Mouse (Mus musculus): ENCODE measurements around the gene Nat14.
"Not testable (repeated sequence)": the region's sequence is repeated elsewhere in the genome, so short reads cannot be mapped to it uniquely, and the experiment has no call there.

Gene Nat14

DNA sequence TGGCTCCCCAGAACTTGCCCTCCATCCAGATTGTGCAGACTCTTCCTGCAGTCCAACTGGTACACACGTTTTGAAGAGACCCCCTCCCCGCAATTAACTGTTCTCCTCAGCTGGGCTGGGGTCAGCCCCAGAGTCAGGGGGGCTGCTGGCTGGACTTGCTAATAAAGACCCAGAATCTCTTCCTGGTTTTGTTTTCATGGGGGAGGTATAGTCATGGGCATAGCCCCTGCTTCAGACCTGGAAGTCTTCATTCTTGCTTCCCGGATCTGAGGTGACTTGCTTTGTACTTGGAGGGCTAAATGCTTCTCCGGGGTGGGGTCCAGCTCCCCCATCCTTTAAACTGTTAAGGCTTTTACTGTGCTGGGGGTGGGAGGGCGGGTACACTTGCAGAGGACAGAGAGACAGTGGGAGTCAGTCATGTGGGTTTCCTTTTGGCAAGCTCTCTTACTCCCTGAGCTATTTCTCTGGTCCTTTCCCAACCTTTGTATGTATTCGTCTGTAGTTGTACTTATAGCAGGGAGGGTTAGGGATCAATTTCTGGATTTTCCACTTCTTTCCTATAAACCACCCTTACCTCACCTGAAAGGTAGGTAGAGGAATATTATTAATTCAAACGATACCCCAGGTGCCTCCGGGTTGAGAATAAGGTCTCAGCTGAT lies at the start of gene Nat14:
Gene Nat14, plus strand, starts transcription at position 205 of the 659 bp plus-strand sequence.
- ATAC-seq (ENCODE audit: insufficient number of reproducible peaks, low FRiP score, low TSS enrichment), result no peak

GRCm38 (mm10) chr7:4876753-4877221 lies 45.0 kb upstream of the Nat14 start, which contains the start of gene Isoc2a:
TSS of gene Isoc2a (plus strand) at chr7:4877153.
- peak; percentile 100 for ATAC-seq (ENCODE audit: insufficient number of reproducible peaks, low FRiP score, low TSS enrichment)

DNA sequence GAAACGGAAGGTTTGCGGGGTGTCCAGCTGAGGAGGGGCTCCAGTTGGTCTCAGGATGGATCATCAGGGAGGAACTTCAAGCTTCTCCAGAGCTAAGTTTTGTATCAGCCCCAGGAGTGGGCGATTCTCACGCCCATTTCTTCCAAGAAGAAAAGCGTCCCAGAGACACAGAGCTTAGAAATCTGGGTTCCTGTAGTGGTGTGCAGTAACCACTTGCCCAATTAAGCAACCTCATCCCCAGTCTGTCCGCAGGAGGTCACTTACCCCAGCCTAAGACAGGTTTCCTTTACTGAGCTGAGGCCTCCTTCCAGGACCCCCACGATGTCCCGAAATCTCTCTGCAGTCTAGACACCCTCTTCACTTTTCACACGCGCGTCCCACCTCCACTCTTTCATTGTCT lies 44.6 kb upstream of the Nat14 start:
- ATAC-seq (ENCODE audit: insufficient number of reproducible peaks, low FRiP score, low TSS enrichment), result peak; percentile 47; the same call in 1 of the 2 replicates

DNA sequence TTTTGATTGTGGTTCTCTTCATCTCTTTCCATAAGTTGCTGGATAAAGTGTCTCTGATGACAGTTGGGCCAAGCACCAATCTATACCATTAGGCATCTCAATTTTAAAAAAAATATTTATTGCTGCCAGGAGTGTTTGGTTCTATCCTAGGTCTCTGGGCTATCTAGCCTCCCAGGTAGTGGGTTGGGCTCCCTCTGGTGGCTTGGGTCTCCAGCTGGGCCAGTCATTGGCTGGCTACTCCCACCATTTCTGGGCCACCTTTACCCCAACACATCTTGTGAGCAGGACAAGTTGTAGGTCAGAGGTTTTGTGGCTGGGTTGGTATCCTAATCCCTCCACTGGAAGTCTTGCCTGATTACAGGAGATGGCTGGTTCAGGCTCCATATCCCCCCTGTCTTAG lies 43.6 kb upstream of the Nat14 start:
- no peak for ATAC-seq (ENCODE audit: insufficient number of reproducible peaks, low FRiP score, low TSS enrichment)

DNA sequence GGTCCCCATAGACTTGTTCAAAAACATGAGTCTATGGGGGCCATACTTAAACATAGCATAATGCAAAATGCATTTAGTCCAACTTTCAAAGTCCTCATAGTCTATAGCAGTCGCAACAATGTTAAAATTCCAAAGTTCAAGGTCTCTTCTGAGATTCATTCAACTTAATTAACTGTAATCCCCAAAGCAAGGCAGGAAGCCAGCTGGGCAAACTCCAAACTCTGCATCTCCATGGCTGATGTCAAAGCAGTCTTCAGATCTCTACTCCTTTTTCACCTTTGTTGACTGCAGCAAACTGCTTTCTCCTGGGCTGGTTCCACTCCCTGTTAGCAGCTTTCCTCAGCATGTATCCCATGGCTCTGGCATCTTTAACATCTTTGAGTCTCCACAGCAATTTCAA lies 42.8 kb upstream of the Nat14 start:
- not testable (repeated sequence) for ATAC-seq (ENCODE audit: insufficient number of reproducible peaks, low FRiP score, low TSS enrichment)

DNA sequence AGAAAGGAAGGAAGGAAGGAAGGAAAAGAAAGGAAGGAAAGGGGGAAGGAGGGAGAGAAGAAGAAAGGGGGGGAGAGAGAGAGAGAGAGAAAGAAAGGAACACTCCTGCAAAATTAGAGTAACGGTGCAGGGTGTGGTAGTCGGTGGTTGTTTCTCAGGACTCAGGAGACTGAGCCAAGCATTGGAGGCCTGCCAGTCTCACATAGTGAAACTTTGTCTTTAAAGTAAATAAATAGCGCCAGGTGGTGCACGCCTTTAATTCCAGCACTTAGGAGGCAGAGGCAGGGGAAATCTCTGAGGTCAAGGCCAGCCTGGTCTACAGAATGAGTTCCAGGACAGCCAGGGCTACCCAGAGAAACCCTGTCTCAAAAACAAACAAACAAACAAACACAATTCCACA lies 35.1 kb upstream of the Nat14 start:
- ATAC-seq (ENCODE audit: insufficient number of reproducible peaks, low FRiP score, low TSS enrichment), result no peak

DNA sequence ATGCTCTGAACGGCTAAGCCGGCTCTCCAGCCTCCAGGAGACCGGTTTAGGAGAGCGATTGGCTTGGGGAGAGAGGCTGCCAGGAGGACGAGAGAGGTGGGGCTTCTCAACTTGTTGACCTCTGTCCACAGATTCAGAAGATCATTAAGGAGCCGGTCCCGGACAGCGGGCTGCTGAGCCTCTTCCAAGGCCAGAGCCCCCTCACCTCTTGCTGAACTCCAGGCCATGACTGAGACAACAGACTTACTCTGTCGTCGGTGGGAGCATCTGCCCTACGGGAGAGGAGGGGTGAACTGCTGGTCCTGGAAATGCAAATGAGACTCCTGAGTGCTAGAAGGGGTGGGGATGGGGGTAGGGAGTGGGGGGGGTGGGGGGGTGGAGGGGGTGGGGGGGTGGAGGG lies 26.6 kb upstream of the Nat14 start:
- no peak for ATAC-seq (ENCODE audit: insufficient number of reproducible peaks, low FRiP score, low TSS enrichment)

DNA sequence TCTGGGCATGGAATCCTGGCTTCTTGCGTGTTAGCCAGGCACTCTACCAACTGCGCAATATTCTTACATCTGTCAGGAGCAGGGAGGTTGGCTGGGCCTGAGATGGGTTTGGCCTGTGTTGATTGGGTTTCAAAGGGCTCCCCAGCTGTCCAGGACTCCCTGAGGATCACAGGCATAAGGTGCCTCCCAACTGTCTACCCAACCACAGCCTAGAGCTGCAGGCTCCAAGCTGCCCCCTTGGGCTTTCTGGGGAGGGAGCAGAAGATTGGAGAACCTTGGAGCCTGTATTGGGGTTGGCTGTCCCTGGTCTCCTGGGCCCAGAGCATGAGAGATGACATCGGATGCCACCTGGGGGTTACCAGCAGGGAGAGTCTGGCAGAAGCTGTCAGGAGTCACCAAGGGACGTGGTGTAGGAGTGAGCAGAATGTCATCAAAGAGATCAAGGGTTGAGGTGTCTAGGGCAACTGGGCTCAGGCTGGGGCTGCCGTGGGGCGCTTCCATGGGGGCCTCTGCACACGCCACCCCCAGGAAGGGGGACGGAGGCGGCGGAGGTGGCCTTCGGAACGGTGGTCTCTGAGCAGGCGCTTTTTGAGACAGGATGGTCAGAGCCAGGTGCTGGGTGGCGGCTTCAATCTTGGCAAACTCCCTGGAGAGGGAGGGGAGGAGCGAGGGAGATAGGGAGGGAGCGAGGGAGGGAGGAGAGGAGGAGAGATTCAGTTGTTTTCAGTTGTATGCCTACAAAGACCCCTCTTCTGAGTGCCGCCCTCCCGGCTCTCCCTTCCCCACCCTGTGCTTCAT lies 22.8 kb upstream of the Nat14 start:
- peak; percentile 61; the same call in 1 of the 2 replicates for ATAC-seq (ENCODE audit: insufficient number of reproducible peaks, low FRiP score, low TSS enrichment)

GRCm38 (mm10) chr7:4899649-4900522 lies 21.9 kb upstream of the Nat14 start:
- ATAC-seq (ENCODE audit: insufficient number of reproducible peaks, low FRiP score, low TSS enrichment), result no peak

DNA sequence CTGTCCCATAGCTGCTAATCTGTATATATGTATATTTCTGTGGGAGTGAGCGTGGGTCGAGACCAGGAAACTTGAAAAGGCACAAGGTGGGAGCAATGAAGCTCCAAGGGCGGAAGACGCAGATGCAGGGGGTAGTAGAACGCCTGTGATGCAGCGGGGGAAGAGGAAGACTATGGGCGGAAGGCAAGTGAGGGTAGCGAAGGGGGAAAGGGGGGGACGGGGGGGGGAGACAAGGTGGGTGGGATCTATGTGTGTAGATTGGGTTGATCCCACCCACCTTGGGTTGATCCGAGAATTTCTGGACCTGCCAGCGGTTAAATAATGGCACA lies 21.3 kb upstream of the Nat14 start:
- ATAC-seq (ENCODE audit: insufficient number of reproducible peaks, low FRiP score, low TSS enrichment), result no peak

GRCm38 (mm10) chr7:4901171-4901570 lies 20.7 kb upstream of the Nat14 start:
- no peak for ATAC-seq (ENCODE audit: insufficient number of reproducible peaks, low FRiP score, low TSS enrichment)

GRCm38 (mm10) chr7:4902404-4902803 lies 19.4 kb upstream of the Nat14 start:
- ATAC-seq (ENCODE audit: insufficient number of reproducible peaks, low FRiP score, low TSS enrichment), result no peak

GRCm38 (mm10) chr7:4906466-4906950 lies 15.3 kb upstream of the Nat14 start, which contains the start of gene Gm36210:
TSS of gene Gm36210 (minus strand) at chr7:4906516.
- ATAC-seq (ENCODE audit: insufficient number of reproducible peaks, low FRiP score, low TSS enrichment), result no peak

DNA sequence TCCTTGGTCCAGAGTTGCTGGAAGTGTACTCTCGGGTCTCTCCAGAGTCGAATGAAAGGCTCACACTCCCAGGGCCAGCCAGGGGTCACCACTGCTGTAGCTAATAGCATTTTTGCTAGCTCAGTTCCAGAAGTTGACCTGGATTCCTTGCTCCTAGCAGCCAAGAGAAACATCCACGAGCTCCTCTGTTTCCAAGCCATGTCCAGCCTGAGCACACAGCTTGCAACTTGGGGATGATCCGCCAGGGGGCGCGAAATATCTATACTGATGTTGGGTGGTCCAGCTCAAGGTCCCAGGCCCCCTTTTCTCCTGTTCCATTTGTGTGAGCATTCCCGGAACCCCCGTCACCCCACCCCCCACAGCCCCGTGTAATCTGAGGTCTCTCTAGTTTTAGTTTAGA lies 10.3 kb upstream of the Nat14 start:
- ATAC-seq (ENCODE audit: insufficient number of reproducible peaks, low FRiP score, low TSS enrichment), result no peak

- ATAC-seq (ENCODE audit: insufficient number of reproducible peaks, low FRiP score, low TSS enrichment), result no peak
These were observed 9.6 kb upstream of the Nat14 start for GRCm38 (mm10) chr7:4912248-4912647.

- peak; percentile 76 for ATAC-seq (ENCODE audit: insufficient number of reproducible peaks, low FRiP score, low TSS enrichment)
These were observed 6.7 kb upstream of the Nat14 start, which contains the start of gene Zfp628 for GRCm38 (mm10) chr7:4915007-4915665. TSS of gene Zfp628 (plus strand) at chr7:4915217.

GRCm38 (mm10) chr7:4915669-4916416 lies 6.0 kb upstream of the Nat14 start:
- ATAC-seq (ENCODE audit: insufficient number of reproducible peaks, low FRiP score, low TSS enrichment), result no peak; the same call in 1 of the 2 replicates

DNA sequence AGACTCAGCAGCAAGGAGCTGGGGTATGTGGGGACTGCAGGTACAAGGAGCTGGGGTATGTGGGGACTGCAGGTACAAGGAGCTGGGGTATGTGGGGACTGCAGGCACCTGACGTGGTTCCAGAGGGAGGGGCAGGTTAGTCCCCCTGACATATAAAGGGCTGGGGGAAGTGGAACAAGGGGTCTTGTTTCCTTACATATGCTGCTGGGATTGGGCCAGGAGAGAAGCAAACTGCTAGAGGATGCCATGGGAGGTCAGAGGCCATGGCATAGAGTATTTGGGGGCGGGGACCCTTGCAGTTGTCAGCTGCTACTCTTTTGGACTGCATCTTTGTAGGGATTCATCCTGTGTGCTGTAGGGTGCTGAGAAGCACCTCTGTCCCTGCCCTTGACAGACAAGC lies 4.3 kb upstream of the Nat14 start:
- no peak for ATAC-seq (ENCODE audit: insufficient number of reproducible peaks, low FRiP score, low TSS enrichment)

GRCm38 (mm10) chr7:4918681-4919080 lies 3.1 kb upstream of the Nat14 start:
- no peak for ATAC-seq (ENCODE audit: insufficient number of reproducible peaks, low FRiP score, low TSS enrichment)
